Mouse (Mus musculus) embryonic facial prominence, embryonic 12.5 days (tissue): Measurements from ENCODE around the gene Krtap28-10. TPM values are rescaled to one million over a fixed set of nuclear protein-coding genes. Genes with fewer than 3 reads are reported as not detected.
"Not testable (repeated sequence)": the region's sequence is repeated elsewhere in the genome, so short reads cannot be mapped to it uniquely, and the experiment has no call there.

Source experiments
- ATAC-seq: fragments of 200-750 bp; cut with Nextera tagmentation; 2 replicates; pipeline ENCODE4 v1.8.0; 2017; ENCODE audit not compliant: insufficient number of reproducible peaks, insufficient read depth, low FRiP score, low TSS enrichment
- H3K27ac ChIP-seq: fragments of 300-500 bp; sonication (generic); 2 replicates; pipeline ENCODE4 v1.5.1; 2016; ENCODE audit warnings: mild to moderate bottlenecking
- H3K27me3 ChIP-seq: fragments of 300-500 bp; sonication (generic); 2 replicates; pipeline ENCODE4 v1.6.1; 2016; ENCODE audit warnings: mild to moderate bottlenecking, moderate library complexity
- H3K36me3 ChIP-seq: fragments of 300-500 bp; sonication (generic); 2 replicates; pipeline ENCODE4 v1.6.1; 2016; ENCODE audit warnings: mild to moderate bottlenecking
- H3K4me1 ChIP-seq: fragments of 300-500 bp; sonication (generic); 2 replicates; pipeline ENCODE4 v1.6.1; 2016
- H3K4me2 ChIP-seq: fragments of 300-500 bp; sonication (generic); replicated peaks from 2 replicates; pipeline ENCODE4 v1.6.1; 2016; ENCODE audit warnings: mild to moderate bottlenecking, moderate library complexity
- H3K4me3 ChIP-seq: fragments of 300-500 bp; sonication (generic); 2 replicates; pipeline ENCODE4 v1.5.1; 2016; ENCODE audit warnings: mild to moderate bottlenecking
- H3K9ac ChIP-seq: fragments of 300-500 bp; sonication (generic); 2 replicates; pipeline ENCODE4 v1.6.1; 2016; ENCODE audit warnings: mild to moderate bottlenecking, moderate library complexity
- H3K9me3 ChIP-seq: fragments of 300-500 bp; sonication (generic); 2 replicates; pipeline ENCODE4 v1.6.1; 2016; ENCODE audit warnings: mild to moderate bottlenecking, moderate library complexity
- WGBS: fragments of 180-500 bp; shearing (Covaris S2); methylation state at CpG from one replicate; pipeline ENCODE4 v1.1.7; 2016; 5-methylcytosine and 5-hydroxymethylcytosine counted together
- polyA plus RNA-seq: library from polyadenylated mRNA; unstranded; fragments of >200 nt; fragmentation: Nextera tagmentation; extraction: Ambion mirVana; gene quantifications from 2 replicates; pipeline ENCODE4 v1.2.1, GENCODE M21; 2016

Krtap28-10 gene
- polyA plus RNA-seq, 1 experiment from 2014 or later = not detected

DNA sequence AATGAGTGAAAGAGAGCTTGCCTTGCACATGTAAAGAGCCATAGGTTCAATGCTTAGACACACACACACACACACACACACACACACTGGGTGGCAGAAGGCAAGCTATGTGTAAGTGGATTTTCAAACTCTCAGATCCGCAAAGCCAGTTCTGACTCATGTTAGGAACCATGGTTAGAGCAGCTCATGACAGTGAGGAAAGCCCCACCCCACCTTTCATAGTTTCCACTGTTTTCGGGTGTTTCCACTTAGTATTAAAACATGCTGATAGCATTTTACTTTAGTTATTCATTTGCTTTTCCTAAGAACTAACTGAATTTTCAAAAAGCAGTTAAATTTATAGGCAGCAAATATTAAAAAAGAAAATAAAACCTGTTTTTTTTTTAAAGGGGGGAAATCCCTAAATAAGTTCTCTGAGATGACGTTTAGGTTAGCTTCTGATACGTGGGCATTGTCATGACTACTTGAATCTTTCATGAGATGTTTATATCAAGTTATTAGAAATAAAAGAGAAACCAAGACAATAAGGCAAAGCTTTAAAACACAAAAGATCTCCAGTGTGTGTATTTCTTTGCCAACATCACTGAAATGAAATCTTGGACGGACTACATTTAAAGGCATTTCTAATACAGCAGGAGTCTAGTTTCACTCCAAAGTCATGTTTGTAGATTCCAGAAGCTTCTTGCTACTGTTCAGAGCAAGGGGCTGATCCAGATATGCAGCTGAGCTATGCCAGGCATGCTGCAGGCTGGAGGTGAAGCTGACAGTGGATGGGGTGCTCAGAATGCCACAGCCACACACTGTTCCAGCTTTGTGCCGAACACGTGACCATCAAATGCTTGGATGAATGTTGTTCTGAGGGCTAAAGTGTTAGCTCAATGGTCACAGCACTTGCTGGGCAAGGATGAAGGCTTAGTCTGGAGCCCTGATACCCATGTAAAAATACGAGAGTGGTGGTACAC lies 35.8 kb downstream of the Krtap28-10 start:
- H3K9me3 ChIP-seq = no peaks in the 10 kb centered on the region
- H3K4me3 ChIP-seq = no peak overlapping the region
- no peak for ATAC-seq
- no peak overlapping the region for H3K4me2 ChIP-seq
- 83% methylated on average over 8 of the region's 8 CpGs for WGBS
- H3K27me3 ChIP-seq = no peaks in the 10 kb centered on the region
- H3K4me1 ChIP-seq = no peaks in the 10 kb centered on the region
- H3K36me3 ChIP-seq = no peaks in the 10 kb centered on the region
- no peak overlapping the region for H3K9ac ChIP-seq
- H3K27ac ChIP-seq = no peak overlapping the region

DNA sequence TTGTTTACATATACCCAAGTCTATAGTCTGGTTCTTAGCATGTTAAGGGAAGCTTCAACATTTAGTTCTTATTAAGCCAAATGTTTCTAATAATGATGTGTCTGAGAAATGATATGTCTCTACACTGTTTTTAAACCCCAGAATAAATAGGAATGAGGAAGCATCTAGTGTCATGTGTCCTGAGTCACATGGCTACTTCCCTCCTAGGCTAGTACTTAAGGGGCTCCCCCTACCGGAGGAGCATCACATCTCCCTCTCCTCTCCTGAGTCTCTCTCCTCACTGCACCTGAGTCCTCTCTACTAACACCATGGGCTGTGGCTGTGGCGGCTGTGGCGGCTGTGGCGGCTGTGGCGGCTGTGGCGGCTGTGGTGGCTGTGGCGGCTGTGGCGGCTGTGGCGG lies 42.0 kb downstream of the Krtap28-10 start, which contains the start of gene Gm47959:
Gene Gm47959 (plus strand): TSS at position 243 of the 400 bp plus-strand sequence.
- WGBS = 94% methylated on average over 9 of the region's 9 CpGs
- H3K27me3 ChIP-seq, H3K36me3 ChIP-seq, H3K9me3 ChIP-seq, H3K4me2 ChIP-seq, ATAC-seq, H3K9ac ChIP-seq, H3K4me1 ChIP-seq, H3K27ac ChIP-seq, H3K4me3 ChIP-seq: not testable (repeated sequence)

DNA sequence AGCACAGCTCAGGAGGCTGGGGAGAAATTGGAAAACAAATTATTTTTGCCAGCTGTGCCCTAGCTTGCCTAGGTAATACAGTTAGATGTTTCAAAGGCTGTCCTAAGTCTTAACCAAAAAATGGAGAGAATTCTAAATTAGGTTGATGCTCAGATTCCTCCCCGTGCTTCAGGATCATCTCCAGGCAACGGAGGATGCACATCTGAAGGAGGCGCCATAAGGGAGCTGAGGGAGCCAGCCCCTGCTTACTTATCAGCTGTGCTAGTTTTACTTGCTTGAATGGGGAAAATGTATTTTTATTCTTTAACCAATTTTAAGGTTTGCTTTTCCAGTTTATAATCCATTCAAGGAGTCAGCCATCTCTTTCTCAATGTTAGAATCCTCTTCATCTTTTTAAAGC lies 48.3 kb downstream of the Krtap28-10 start:
- ATAC-seq = no peak
- no peak overlapping the region for H3K4me3 ChIP-seq

DNA sequence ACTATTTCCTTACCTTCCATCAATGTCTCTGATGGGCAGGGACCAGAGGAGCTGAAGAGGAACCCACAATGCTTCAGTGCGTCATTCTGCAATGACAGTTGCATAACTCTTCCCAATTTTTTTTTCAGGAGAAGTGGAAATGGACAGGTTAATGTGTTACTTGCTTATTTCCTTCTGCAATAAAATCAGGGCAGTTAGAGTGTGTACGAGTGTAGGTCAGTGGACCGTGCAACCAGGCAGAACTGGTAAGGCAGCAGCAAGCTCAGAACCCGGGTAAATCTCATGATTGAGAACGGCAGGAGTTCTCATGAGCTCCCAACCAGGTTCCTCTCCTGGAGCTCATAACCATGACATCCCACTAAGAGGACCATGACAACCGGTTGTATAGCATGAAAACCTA lies 50.2 kb downstream of the Krtap28-10 start:
- no peak for ATAC-seq
- H3K4me2 ChIP-seq = no peak overlapping the region
- 94% methylated on average over 6 of the region's 6 CpGs for WGBS
- H3K27me3 ChIP-seq = no peaks in the 10 kb centered on the region
- H3K27ac ChIP-seq = no peak overlapping the region
- H3K4me3 ChIP-seq = no peak overlapping the region
- no peaks in the 10 kb centered on the region for H3K4me1 ChIP-seq
- no peaks in the 10 kb centered on the region for H3K36me3 ChIP-seq
- no peaks in the 10 kb centered on the region for H3K9me3 ChIP-seq
- H3K9ac ChIP-seq = no peak overlapping the region

More for the DNA sequence above, 48.3 kb downstream of the Krtap28-10 start:
- H3K9me3 ChIP-seq = no peaks in the 10 kb centered on the region
- H3K4me1 ChIP-seq = no peaks in the 10 kb centered on the region
- no peak overlapping the region for H3K27ac ChIP-seq
- no peaks in the 10 kb centered on the region for H3K27me3 ChIP-seq
- H3K36me3 ChIP-seq = no peaks in the 10 kb centered on the region
- no peak overlapping the region for H3K4me2 ChIP-seq
- WGBS = 80% methylated on average over 3 of the region's 3 CpGs
- no peak overlapping the region for H3K9ac ChIP-seq

DNA sequence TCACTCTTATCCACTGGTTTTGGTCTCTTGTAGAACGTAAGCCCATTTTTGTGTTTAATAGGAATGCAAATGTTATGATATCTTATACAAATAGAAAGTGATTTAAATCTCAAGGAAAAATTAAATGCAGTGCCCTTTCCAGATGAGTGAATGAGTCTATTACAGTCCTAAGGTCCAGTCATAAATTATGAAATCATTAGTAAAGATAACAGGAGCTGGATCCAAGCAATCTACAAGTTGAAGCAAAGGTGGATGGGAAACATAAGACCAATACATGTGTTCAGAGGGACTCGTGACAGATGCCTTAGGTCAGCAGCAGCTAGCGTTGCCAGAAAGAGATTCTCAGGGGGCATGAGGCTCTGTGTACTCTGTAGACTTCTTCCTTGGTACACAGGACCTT lies 50.7 kb downstream of the Krtap28-10 start:
- no peak overlapping the region for H3K27ac ChIP-seq
- H3K9me3 ChIP-seq = no peaks in the 10 kb centered on the region
- H3K9ac ChIP-seq = no peak overlapping the region
- H3K36me3 ChIP-seq = no peaks in the 10 kb centered on the region
- no peaks in the 10 kb centered on the region for H3K4me1 ChIP-seq
- 86% methylated on average over 3 of the region's 3 CpGs for WGBS
- no peak overlapping the region for H3K4me3 ChIP-seq
- H3K4me2 ChIP-seq = no peak overlapping the region
- no peak for ATAC-seq
- H3K27me3 ChIP-seq = no peaks in the 10 kb centered on the region

Other genes with a start within 250 kb of the Krtap28-10 start
- gene Agfg1, start 203.0 kb downstream of the Krtap28-10 start, polyA plus RNA-seq = 38.9 and 39.5 TPM in 2 replicates
- gene A030005L19Rik, start 129.2 kb downstream of the Krtap28-10 start, polyA plus RNA-seq = 0.39 TPM in 1 of 2 replicates, not detected in the other
- not detected in 2 replicates for gene A030014E15Rik, start 117.6 kb downstream of the Krtap28-10 start, polyA plus RNA-seq
- gene Gm6217, start 111.1 kb downstream of the Krtap28-10 start, polyA plus RNA-seq = not detected in 2 replicates
- gene A030003K21Rik, start 99.1 kb downstream of the Krtap28-10 start, polyA plus RNA-seq = not detected in 2 replicates
- not detected in 2 replicates for gene Gm7544, start 86.5 kb downstream of the Krtap28-10 start, polyA plus RNA-seq
- not detected in 2 replicates for gene Gm47955, start 82.2 kb downstream of the Krtap28-10 start, polyA plus RNA-seq
- gene Gm47959, start 41.9 kb downstream of the Krtap28-10 start, polyA plus RNA-seq = not detected in 2 replicates
- 0.20 and 0.32 TPM in 2 replicates for gene Slc19a3, start 4.0 kb downstream of the Krtap28-10 start, polyA plus RNA-seq
- not detected in 2 replicates for gene Gm47969, start 2.5 kb upstream of the Krtap28-10 start, polyA plus RNA-seq
- not detected in 2 replicates for gene A030005K14Rik, start 16.9 kb upstream of the Krtap28-10 start, polyA plus RNA-seq
- gene Krtap28-13, start 18.4 kb upstream of the Krtap28-10 start, polyA plus RNA-seq = not detected in 2 replicates
- 0.22 TPM in 1 of 2 replicates, not detected in the other for gene Ccl20, start 74.3 kb upstream of the Krtap28-10 start, polyA plus RNA-seq
- gene Daw1, start 117.3 kb upstream of the Krtap28-10 start, polyA plus RNA-seq = 0.12 TPM in 1 of 2 replicates, not detected in the other